Mouse (Mus musculus): ENCODE measurements around the gene 4930426L09Rik. TPM values are rescaled to one million over a fixed set of nuclear protein-coding genes. Genes with fewer than 3 reads are reported as not detected.

The 4930426L09Rik gene
- polyA plus RNA-seq, 1 experiment from 2014 or later = 0.32 TPM

DNA sequence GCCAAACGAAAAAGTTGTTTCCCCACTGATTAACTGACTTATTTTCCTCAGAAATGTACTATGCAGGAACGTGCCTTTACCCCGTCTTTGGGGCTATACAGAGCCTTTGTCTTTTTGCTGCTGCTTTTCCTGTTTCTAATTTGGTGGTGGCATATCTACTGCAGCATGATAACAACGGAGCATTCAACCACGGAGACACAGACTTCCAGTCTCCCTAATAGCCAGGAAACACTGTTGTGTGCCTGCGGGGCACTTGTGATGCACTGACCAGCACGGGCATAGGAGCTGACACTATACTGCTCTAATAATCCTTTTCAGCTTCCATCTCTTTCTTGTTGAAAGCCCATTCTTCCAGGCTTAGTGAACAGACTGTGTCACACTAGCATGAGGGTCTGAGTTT lies 41.2 kb upstream of the 4930426L09Rik start:
- Histone ChIP-seq H3K4me3 (ENCODE audit: low read depth, low read length) (no peak overlapping the region), H3K4me1 (ENCODE audit: control insufficient read depth, insufficient read depth, low read length) (no peaks in the 10 kb centered on the region), H3K9me3 (replicated peaks; ENCODE audit: control insufficient read depth, low read length) (no peaks in the 10 kb centered on the region), H3K9ac (replicated peaks; ENCODE audit: low read length) (no peak overlapping the region), H3K4me2 (ENCODE audit: low read depth, low read length) (no peak overlapping the region), H3K27ac (replicated peaks; ENCODE audit: low read depth, low read length) (no peak overlapping the region), H3K27me3 (ENCODE audit: control insufficient read depth, insufficient read depth, low read length) (no peaks in the 10 kb centered on the region), H3K36me3 (replicated peaks; ENCODE audit: control insufficient read depth, insufficient read depth, low read depth, low read length) (no peaks in the 10 kb centered on the region)
- DNase-seq (ENCODE audit: low spot score) = no peak
- ATAC-seq (replicated peaks; ENCODE audit: insufficient number of reproducible peaks, low FRiP score, low TSS enrichment, low read depth) = no peak
- WGBS = 29% methylated on average over 7 of the region's 7 CpGs

DNA sequence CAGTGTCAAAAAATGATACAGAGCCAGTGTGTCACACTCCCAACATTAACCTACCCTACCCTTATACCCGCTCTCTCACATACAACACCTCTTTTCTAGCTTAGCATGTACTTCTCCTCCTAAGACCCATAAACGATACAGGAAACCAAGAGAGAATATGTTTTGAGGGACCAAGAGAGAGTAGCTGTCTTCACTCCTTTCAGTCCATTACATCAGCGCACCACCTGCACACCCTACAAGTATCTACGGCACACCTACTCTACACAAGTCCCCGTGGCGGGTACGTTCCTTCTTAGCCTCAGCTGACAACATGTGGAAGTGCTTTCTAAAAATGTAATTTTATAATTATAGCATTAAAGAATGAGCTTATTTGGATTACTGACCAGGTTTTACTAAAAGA lies 40.7 kb upstream of the 4930426L09Rik start:
- whole genome bisulfite sequencing = 77% methylated on average over 7 of the region's 7 CpGs
- H3K4me3 ChIP-seq (ENCODE audit: low read depth, low read length) = no peak overlapping the region
- no peak for ATAC-seq (replicated peaks; ENCODE audit: insufficient number of reproducible peaks, low FRiP score, low TSS enrichment, low read depth)
- H3K36me3 ChIP-seq (replicated peaks; ENCODE audit: control insufficient read depth, insufficient read depth, low read depth, low read length) = no peaks in the 10 kb centered on the region
- H3K4me2 ChIP-seq (ENCODE audit: low read depth, low read length) = no peak overlapping the region
- no peak overlapping the region for H3K27ac ChIP-seq (replicated peaks; ENCODE audit: low read depth, low read length)
- no peaks in the 10 kb centered on the region for H3K9me3 ChIP-seq (replicated peaks; ENCODE audit: control insufficient read depth, low read length)
- H3K9ac ChIP-seq (replicated peaks; ENCODE audit: low read length) = no peak overlapping the region
- no peak for DNase-seq (ENCODE audit: low spot score)
- H3K4me1 ChIP-seq (ENCODE audit: control insufficient read depth, insufficient read depth, low read length) = no peaks in the 10 kb centered on the region
- H3K27me3 ChIP-seq (ENCODE audit: control insufficient read depth, insufficient read depth, low read length) = no peaks in the 10 kb centered on the region

GRCm38 (mm10) chr2:18958044-18958443 lies 40.1 kb upstream of the 4930426L09Rik start:
- Histone ChIP-seq H3K4me1 (ENCODE audit: control insufficient read depth, insufficient read depth, low read length) (no peaks in the 10 kb centered on the region), H3K4me3 (ENCODE audit: low read depth, low read length) (no peak overlapping the region), H3K4me2 (ENCODE audit: low read depth, low read length) (no peak overlapping the region), H3K27me3 (ENCODE audit: control insufficient read depth, insufficient read depth, low read length) (no peaks in the 10 kb centered on the region), H3K9ac (replicated peaks; ENCODE audit: low read length) (no peak overlapping the region), H3K9me3 (replicated peaks; ENCODE audit: control insufficient read depth, low read length) (no peaks in the 10 kb centered on the region), H3K36me3 (replicated peaks; ENCODE audit: control insufficient read depth, insufficient read depth, low read depth, low read length) (no peaks in the 10 kb centered on the region), H3K27ac (replicated peaks; ENCODE audit: low read depth, low read length) (no peak overlapping the region)
- no peak for DNase-seq (ENCODE audit: low spot score)
- no peak for ATAC-seq (replicated peaks; ENCODE audit: insufficient number of reproducible peaks, low FRiP score, low TSS enrichment, low read depth)
- WGBS = 83% methylated on average over 9 of the region's 9 CpGs

GRCm38 (mm10) chr2:18958501-18958900 lies 39.6 kb upstream of the 4930426L09Rik start:
- Histone ChIP-seq H3K9ac (replicated peaks; ENCODE audit: low read length) (no peak overlapping the region), H3K4me3 (ENCODE audit: low read depth, low read length) (no peak overlapping the region), H3K9me3 (replicated peaks; ENCODE audit: control insufficient read depth, low read length) (no peaks in the 10 kb centered on the region), H3K27me3 (ENCODE audit: control insufficient read depth, insufficient read depth, low read length) (no peaks in the 10 kb centered on the region), H3K4me2 (ENCODE audit: low read depth, low read length) (no peak overlapping the region), H3K27ac (replicated peaks; ENCODE audit: low read depth, low read length) (no peak overlapping the region), H3K36me3 (replicated peaks; ENCODE audit: control insufficient read depth, insufficient read depth, low read depth, low read length) (no peaks in the 10 kb centered on the region), H3K4me1 (ENCODE audit: control insufficient read depth, insufficient read depth, low read length) (no peaks in the 10 kb centered on the region)
- no peak for DNase-seq (ENCODE audit: low spot score)
- 91% methylated on average over 5 of the region's 5 CpGs for WGBS
- no peak for ATAC-seq (replicated peaks; ENCODE audit: insufficient number of reproducible peaks, low FRiP score, low TSS enrichment, low read depth)

DNA sequence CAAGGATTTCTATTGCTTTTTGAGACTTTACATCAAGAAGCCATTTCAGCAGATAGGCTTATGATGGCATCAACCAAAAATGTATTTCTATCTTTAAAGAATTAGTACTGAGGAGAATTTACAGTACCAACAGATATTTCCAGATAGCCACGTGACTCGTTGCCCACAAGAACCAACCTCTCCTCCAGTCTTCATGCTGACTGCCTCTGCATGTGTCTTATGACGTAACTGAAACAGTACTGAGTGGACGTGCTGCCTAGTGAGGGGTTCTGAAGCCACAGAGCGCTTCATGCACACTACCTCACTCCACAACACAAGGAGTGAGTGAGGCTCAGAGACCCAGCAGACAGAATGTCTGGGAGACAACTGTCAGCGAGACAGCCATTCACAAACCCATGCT lies 39.1 kb upstream of the 4930426L09Rik start:
- no peaks in the 10 kb centered on the region for H3K36me3 ChIP-seq (replicated peaks; ENCODE audit: control insufficient read depth, insufficient read depth, low read depth, low read length)
- H3K9me3 ChIP-seq (replicated peaks; ENCODE audit: control insufficient read depth, low read length) = no peaks in the 10 kb centered on the region
- ATAC-seq (replicated peaks; ENCODE audit: insufficient number of reproducible peaks, low FRiP score, low TSS enrichment, low read depth) = no peak
- no peak overlapping the region for H3K4me3 ChIP-seq (ENCODE audit: low read depth, low read length)
- H3K4me2 ChIP-seq (ENCODE audit: low read depth, low read length) = no peak overlapping the region
- H3K27me3 ChIP-seq (ENCODE audit: control insufficient read depth, insufficient read depth, low read length) = no peaks in the 10 kb centered on the region
- WGBS = 92% methylated on average over 6 of the region's 6 CpGs
- H3K27ac ChIP-seq (replicated peaks; ENCODE audit: low read depth, low read length) = no peak overlapping the region
- DNase-seq (ENCODE audit: low spot score) = no peak
- no peaks in the 10 kb centered on the region for H3K4me1 ChIP-seq (ENCODE audit: control insufficient read depth, insufficient read depth, low read length)
- H3K9ac ChIP-seq (replicated peaks; ENCODE audit: low read length) = no peak overlapping the region

- H3K27ac ChIP-seq (replicated peaks; ENCODE audit: low read depth, low read length) = no peak overlapping the region
- no peak for DNase-seq (ENCODE audit: low spot score)
Measured at GRCm38 (mm10) chr2:18959558-18959957, 38.6 kb upstream of the 4930426L09Rik start.

GRCm38 (mm10) chr2:18960376-18960973 lies 37.7 kb upstream of the 4930426L09Rik start:
- no peaks in the 10 kb centered on the region for H3K9me3 ChIP-seq (replicated peaks; ENCODE audit: control insufficient read depth, low read length)
- no peak overlapping the region for H3K9ac ChIP-seq (replicated peaks; ENCODE audit: low read length)
- DNase-seq (ENCODE audit: low spot score) = peak; percentile 25
- peak; percentile 69; the same call in 1 of the 2 replicates for ATAC-seq (replicated peaks; ENCODE audit: insufficient number of reproducible peaks, low FRiP score, low TSS enrichment, low read depth)
- H3K27me3 ChIP-seq (ENCODE audit: control insufficient read depth, insufficient read depth, low read length) = no peaks in the 10 kb centered on the region
- no peak overlapping the region for H3K4me2 ChIP-seq (ENCODE audit: low read depth, low read length)
- H3K4me3 ChIP-seq (ENCODE audit: low read depth, low read length) = no peak overlapping the region
- 41% methylated on average over 7 of the region's 7 CpGs for whole genome bisulfite sequencing
- no peak overlapping the region for H3K27ac ChIP-seq (replicated peaks; ENCODE audit: low read depth, low read length)
- H3K4me1 ChIP-seq (ENCODE audit: control insufficient read depth, insufficient read depth, low read length) = no peaks in the 10 kb centered on the region
- H3K36me3 ChIP-seq (replicated peaks; ENCODE audit: control insufficient read depth, insufficient read depth, low read depth, low read length) = no peaks in the 10 kb centered on the region

More at GRCm38 (mm10) chr2:18959558-18959957, 38.6 kb upstream of the 4930426L09Rik start:
- no peak overlapping the region for H3K4me3 ChIP-seq (ENCODE audit: low read depth, low read length)
- no peak for ATAC-seq (replicated peaks; ENCODE audit: insufficient number of reproducible peaks, low FRiP score, low TSS enrichment, low read depth)
- H3K9me3 ChIP-seq (replicated peaks; ENCODE audit: control insufficient read depth, low read length) = no peaks in the 10 kb centered on the region
- H3K4me1 ChIP-seq (ENCODE audit: control insufficient read depth, insufficient read depth, low read length) = no peaks in the 10 kb centered on the region
- whole genome bisulfite sequencing = 86% methylated on average over 5 of the region's 5 CpGs
- no peak overlapping the region for H3K9ac ChIP-seq (replicated peaks; ENCODE audit: low read length)
- H3K4me2 ChIP-seq (ENCODE audit: low read depth, low read length) = no peak overlapping the region
- H3K27me3 ChIP-seq (ENCODE audit: control insufficient read depth, insufficient read depth, low read length) = no peaks in the 10 kb centered on the region
- H3K36me3 ChIP-seq (replicated peaks; ENCODE audit: control insufficient read depth, insufficient read depth, low read depth, low read length) = no peaks in the 10 kb centered on the region

DNA sequence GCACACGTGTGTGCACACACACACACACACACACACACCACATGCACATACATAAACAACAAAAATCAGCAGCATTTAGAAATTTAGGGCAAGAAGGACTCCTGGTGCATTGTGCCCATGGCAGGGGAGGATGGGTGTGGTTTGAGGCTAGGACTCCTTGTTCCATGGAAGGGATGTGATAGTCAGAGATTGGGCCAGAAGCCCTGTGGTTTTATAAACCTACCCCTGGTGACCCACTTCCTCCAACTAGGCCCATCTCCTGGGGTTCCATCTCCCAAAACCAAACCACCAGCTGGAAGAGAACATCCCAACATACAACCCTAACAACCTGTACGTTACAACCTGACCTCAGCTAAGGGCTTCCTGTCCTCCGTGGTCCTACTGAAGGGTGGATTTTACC lies 35.6 kb upstream of the 4930426L09Rik start:
- H3K9ac ChIP-seq (replicated peaks; ENCODE audit: low read length) = no peak overlapping the region
- H3K27me3 ChIP-seq (ENCODE audit: control insufficient read depth, insufficient read depth, low read length) = no peaks in the 10 kb centered on the region
- H3K4me3 ChIP-seq (ENCODE audit: low read depth, low read length) = no peak overlapping the region
- 72% methylated on average over 3 of the region's 3 CpGs for WGBS
- H3K4me2 ChIP-seq (ENCODE audit: low read depth, low read length) = no peak overlapping the region
- no peaks in the 10 kb centered on the region for H3K4me1 ChIP-seq (ENCODE audit: control insufficient read depth, insufficient read depth, low read length)
- no peaks in the 10 kb centered on the region for H3K36me3 ChIP-seq (replicated peaks; ENCODE audit: control insufficient read depth, insufficient read depth, low read depth, low read length)
- DNase-seq (ENCODE audit: low spot score) (no peak), ATAC-seq (replicated peaks; ENCODE audit: insufficient number of reproducible peaks, low FRiP score, low TSS enrichment, low read depth) (no peak)
- H3K9me3 ChIP-seq (replicated peaks; ENCODE audit: control insufficient read depth, low read length) = no peaks in the 10 kb centered on the region
- no peak overlapping the region for H3K27ac ChIP-seq (replicated peaks; ENCODE audit: low read depth, low read length)

Measured in embryonic facial prominence, embryonic 11.5 days (tissue).